Mouse (Mus musculus): ENCODE data around the gene Gm6034. TPM values are rescaled to one million over a fixed set of nuclear protein-coding genes. Genes with fewer than 3 reads are reported as not detected.
A peak's percentile ranks its signal among the peaks of the same experiment; 100 is the strongest.
"Not testable (repeated sequence)": the region's sequence is repeated elsewhere in the genome, so short reads cannot be mapped to it uniquely, and the experiment has no call there.

Gm6034 gene
- total RNA-seq, 2 experiments from 2014 or later = not detected

DNA sequence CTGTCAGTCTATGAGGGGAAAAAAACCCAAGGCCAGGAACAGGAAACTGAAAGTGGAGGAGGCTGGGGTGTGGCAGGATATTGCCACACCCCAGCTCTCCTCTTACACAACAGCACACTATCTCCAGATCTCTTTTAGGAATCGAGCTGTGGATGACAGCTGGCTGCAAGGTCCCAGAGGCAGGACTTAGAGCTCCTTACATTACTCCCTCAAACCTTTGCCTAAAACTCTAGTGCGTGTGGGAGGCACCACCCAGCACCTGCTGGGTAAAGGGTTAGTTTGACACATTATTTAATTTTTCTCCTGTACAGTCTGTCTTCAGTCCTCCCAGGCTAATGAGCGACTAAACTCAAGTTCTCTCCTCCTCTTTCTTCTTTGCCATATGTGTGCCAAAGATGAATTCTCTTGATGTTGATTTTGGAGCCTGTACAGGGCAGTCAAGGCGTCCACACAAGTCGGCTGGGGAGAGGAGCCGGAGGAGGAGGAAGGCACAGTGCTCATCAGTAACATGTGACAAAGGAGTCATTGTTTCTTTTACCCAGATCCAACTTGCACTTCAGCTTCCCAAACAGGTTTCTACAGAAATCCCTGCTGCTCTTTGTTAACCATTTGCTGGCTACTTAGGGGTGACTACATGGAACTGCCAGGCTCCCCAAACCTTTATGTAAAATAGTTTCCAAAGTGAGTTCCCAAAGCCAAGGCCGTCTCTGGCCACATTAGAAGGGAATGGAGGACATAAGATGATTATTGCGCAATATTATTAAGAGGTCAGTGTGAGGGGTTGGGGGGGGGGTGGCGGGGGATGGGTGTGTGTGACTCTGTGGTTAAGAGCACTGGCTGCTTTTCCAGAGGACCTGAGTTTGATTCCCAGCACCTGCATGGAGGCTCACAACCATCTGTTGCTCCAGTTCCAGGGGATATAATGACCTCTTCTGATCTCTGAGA lies 18.8 kb upstream of the Gm6034 start:
- DNase-seq = no peak

DNA sequence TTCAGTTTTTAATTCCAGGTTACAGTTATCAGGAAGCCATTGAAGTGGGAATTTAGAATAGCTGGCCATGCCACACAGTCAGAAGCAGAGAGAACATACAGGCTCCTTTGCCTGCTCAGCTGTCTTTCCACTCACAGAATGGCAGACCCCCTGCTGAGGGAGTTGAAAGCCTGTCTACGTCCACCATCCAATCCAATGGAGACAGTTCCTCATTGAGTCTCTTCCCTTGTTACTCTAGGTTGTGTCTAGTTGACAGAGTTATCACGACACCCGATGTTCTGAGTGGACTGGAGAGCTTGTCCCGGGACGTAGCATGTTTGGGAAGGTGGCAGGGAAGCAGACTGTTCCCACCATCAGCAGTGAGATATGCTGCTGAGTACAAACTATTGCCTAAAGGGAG lies 17.6 kb upstream of the Gm6034 start:
- no peak for DNase-seq

DNA sequence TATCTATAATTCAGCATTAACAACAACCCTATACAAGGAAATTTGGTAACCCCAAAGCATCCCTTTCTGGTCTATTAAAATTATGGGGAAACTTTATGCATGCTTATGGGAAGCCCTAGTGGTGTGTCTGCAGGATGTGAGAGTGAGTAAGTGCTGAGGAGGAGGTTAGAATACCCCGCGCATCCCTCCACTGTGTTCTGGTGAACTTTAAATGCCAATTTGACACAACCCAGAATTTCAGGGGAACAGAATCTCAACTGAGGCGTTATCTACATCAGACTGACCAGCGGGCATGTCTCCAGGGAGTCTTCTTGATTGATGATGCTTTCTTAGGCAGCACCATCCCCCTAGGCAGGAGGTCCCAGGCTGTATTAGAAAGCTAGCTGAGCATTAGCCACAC lies 16.9 kb upstream of the Gm6034 start:
- DNase-seq = no peak

DNA sequence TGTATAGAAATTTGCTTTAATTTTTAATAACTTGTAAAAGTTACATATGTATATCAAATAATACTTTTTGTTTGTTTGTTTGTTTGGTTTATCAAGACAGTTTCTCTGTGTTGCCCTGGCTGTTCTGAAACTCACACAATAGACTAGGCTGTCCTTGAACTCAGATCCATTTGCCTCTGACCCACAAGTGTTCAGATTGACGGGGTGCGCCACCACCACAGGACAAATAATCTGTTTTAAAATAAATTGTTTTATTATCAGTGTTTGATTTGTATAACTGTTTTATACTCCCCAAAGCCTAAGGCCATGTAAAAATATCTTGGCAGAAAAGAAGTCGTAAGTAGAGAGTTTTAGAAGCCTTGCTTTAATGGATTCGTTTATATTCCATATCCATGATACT lies 15.1 kb upstream of the Gm6034 start:
- no peak for DNase-seq

DNA sequence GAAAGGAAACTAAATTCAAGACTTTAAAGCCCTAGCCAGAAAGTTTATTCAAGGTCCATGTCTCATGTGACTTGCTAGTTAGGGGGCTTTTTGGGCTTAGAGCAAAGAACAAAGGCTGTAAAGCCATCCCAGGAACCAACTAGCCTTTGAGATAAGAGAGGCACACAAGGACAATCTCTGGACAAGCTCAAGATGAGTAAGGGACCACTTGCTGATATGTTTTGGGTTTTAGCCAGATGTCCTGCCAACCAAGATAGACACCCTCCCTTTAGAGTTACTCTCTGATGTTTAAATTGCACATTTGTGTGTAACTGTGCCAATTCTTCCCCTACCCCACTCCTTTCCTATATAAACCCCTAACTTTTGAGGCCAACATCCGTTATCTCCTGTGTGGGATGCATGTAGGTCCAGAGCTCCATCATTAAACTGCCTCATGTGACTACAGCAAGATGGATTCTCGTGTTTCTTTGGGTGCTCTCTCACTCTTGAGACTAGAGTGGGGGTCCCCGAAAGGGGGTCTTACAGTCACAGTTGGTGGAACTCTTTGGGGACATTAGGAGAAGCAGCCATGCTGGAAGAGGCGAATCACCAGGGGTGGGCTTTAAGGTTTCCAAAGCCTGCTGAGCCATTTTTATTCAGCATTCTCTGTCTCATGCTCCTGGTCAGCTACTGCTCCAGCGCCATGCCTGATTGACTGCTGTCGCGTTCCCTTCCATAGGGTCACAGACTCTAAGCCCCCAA lies 13.7 kb upstream of the Gm6034 start:
- DNase-seq = no peak

- not testable (repeated sequence) for DNase-seq
Measured at GRCm38 (mm10) chr17:36030046-36030702, 12.6 kb upstream of the Gm6034 start.

DNA sequence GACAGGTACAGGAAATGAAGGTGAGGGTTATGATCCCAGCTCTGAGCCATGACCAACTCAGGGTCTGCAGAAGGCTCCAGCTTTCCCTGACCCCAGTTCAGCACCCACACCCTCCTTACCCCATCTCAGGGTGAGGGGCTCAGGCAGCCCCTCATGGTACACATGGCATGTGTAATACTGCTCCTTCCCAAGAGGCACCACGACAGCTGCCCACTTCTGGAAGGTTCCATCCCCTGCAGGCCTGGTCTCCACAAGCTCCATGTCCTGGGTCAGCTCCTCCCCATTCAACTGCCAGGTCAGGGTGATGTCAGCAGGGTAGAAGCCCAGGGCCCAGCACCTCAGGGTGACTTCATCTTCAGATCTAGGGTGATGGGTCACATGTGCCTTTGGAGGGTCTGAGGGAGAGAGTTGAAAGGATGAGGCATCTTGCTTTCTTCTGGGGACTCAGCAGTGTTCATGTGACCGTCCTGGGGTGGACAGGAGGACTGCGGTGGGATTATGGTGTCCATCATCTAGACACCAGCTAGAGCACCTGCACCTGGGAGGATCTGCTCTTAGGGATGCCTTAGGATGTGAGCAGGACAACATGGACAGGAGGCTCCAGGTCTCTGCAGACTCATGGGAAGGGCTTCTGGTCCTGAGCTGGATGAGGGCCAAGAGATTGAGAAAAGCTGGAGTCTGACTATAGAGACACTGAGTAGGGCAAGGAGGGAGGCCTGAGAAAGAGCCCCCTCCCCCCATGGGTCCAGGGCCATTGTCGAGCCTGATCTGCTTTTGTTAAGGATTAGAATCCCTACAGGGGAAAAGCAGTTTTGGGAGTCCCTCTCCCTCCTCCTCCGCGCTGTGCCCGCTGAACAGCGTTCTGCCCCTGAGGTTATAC lies 11.8 kb upstream of the Gm6034 start:
- not testable (repeated sequence) for DNase-seq

GRCm38 (mm10) chr17:36031583-36032331 lies 11.0 kb upstream of the Gm6034 start:
- DNase-seq = peak; percentile 20

DNA sequence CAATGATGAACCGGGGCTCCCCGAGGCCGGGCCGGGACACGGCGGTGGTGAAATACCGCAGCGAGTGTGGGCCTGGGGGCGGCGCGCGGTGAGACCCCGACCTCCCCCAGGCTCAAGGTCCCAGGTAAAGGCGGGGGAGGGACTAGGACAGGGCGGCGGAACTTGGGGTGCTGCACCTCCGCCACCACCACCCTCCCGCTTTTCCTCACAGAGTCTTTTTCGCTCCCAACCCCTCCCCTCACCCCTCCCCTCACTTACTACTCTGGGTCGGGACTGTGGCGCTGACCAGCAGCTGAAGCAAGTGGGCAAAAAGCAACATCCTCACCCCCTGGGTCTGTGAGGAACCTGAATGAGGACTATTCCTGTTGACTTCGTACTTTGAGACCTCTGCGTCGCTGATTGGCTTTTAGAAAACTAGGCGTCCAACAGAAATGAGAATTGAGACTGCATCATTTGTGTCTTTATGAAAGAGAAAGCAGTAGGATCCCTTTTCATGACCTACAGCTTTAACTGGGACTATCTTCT lies 10.3 kb upstream of the Gm6034 start, which contains the start of gene H2-T23:
Gene H2-T23 (minus strand): TSS at position 505 of the 525 bp plus-strand sequence.
- peak; percentile 39 for DNase-seq

- not testable (repeated sequence) for DNase-seq
Measured at GRCm38 (mm10) chr17:36034524-36034923, 8.2 kb upstream of the Gm6034 start.

- DNase-seq = peak; percentile 29
Measured at GRCm38 (mm10) chr17:36035010-36035638, 7.6 kb upstream of the Gm6034 start.

GRCm38 (mm10) chr17:36036126-36036525 lies 6.6 kb upstream of the Gm6034 start:
- not testable (repeated sequence) for DNase-seq

- not testable (repeated sequence) for DNase-seq
Measured at GRCm38 (mm10) chr17:36040604-36041003, 2.2 kb upstream of the Gm6034 start.

GRCm38 (mm10) chr17:36042055-36042454 lies 706 bp upstream of the Gm6034 start:
- DNase-seq = not testable (repeated sequence)

DNA sequence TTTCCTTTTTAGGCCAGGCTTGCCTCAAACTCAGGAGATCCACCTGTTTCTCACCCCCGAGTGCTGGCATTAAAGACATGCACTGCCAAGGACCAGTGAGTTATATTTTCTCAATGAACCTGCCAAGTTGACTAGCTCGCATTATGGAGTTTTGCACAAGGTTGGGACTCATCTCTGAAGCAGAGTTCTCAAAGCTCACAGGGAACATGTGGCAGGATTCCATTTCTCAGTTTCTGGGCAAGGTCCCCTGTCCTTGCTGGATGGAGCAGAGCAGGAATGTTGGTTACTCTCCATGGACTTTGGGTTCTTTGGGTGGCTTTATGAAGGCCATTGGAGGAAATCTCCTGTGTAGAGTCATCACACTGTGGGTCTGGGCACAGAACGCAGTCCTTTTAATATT lies 525 bp downstream of the Gm6034 start:
- no peak for DNase-seq

DNA sequence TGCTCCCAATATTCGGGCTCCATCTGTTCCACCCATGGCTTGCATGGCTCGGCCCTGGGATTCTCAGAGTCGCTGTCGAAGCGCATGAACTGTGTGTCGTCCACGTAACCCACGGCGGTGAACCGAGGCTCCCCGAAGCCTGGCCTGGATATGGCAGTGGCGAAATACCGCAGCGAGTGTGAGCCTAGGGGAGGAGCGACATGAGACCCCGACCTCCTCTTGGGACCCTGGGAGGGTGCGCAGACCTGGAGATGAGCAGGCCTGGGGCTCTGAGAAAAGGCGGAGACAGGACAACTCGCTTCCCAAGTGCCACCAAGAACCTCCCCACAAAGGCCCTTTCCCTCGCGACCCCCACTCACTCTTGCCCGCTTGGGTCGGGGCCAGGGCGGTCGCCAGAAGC lies 15.2 kb downstream of the Gm6034 start:
- not testable (repeated sequence) for DNase-seq

DNA sequence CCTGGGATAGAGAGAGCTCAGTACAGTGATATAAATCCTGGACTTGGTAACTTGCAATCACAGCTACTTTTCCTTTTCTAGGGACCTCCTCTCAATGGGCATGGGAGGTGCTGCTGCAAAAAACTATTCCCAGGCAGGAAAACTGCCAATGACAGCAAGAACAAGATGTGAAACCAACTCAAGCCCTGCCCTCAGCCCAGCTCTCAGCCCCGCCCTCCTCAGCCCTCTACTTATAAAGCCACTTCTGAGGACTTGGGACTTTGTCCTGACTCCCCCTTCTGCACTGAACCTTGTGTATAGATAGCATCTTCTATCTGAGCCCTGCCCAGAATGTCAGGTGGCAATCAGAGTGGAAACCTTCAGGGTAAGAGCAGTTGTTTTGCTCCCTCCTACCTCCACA lies 15.6 kb downstream of the Gm6034 start, which contains the start of gene Gm11127:
Gene Gm11127 (minus strand): TSS at position 10 of the 400 bp plus-strand sequence.
- DNase-seq = not testable (repeated sequence)

DNA sequence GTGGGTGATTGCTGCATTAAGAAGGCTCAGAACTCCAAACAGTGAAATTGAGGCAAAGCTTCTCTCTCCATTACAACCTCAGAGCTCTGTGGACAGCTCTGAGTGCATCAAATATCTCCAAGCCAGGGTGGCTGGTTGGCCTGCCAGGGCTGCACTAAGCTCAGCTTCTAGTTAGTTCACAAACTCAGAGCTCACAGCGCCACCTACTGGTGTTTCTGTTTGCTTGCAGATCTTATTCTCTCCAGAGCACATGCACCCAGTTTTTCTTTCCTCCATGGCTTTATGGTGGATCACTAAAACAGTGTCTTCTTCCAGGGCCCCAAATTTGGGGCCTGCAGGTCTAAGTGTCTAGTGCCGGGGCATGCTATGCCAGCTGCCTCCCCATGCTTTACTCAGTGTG lies 18.1 kb downstream of the Gm6034 start:
- DNase-seq = peak; percentile 63

DNA sequence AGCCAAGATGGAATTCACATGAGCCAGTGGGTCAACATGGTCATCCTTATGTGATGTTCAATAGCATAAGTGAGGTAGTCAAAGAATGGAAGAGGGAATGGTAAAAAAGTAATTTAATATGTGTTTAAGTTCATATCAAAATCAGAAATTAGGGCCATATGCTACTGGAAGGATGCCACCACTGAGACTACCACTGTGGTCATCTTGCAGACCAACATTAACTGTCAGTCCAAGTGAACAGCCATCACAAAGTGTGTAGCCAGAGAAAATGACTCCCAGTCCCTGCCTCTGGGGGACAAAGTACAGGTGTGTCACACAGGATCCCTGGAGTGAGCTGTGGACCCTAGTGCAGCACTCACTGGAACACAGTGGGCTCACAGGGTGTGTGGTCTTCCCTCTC lies 39.1 kb downstream of the Gm6034 start:
- DNase-seq = not testable (repeated sequence)
